Mouse (Mus musculus): ENCODE measurements around the gene Snrnp35.
"Not testable (repeated sequence)": the region's sequence is repeated elsewhere in the genome, so short reads cannot be mapped to it uniquely, and the experiment has no call there.

Gene Snrnp35

GRCm38 (mm10) chr5:124482966-124483654, at the start of gene Snrnp35:
Gene Snrnp35 (plus strand): TSS chr5:124483134.
- peak; percentile 72 for DNase-seq (ENCODE audit: low spot score)

- DNase-seq (ENCODE audit: low spot score) = no peak
Measured at GRCm38 (mm10) chr5:124438229-124438628, 44.7 kb upstream of the Snrnp35 start.

GRCm38 (mm10) chr5:124438746-124439145, 44.2 kb upstream of the Snrnp35 start:
- DNase-seq (ENCODE audit: low spot score) = no peak

GRCm38 (mm10) chr5:124439447-124440093, 43.4 kb upstream of the Snrnp35 start, which contains the start of gene Kmt5a:
Gene Kmt5a (plus strand): TSS chr5:124439930.
- peak; percentile 78 for DNase-seq (ENCODE audit: low spot score)

GRCm38 (mm10) chr5:124440094-124440701, 42.7 kb upstream of the Snrnp35 start:
- DNase-seq (ENCODE audit: low spot score) = no peak

- DNase-seq (ENCODE audit: low spot score) = no peak
Measured at GRCm38 (mm10) chr5:124442628-124443027, 40.3 kb upstream of the Snrnp35 start.

DNA sequence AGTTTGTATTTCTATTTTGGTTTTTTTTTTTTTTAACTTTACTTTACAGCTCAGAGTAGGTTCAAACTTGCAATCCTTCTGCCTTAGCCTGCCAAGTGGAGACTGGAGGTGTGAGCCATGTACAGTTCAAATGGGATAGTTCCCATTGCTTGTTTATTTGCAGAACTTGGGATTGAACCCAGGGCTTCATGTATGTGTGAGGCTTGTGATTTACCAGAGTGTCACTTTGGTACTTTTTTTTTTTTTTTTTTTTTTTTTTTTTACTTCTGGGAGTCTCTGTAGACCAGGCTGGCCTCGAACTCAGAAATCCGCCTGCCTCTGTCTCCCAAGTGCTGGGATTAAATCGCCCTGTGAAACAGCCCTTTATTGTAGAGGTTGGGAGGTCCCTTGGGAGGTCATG, 38.7 kb upstream of the Snrnp35 start:
- no peak for DNase-seq (ENCODE audit: low spot score)

DNA sequence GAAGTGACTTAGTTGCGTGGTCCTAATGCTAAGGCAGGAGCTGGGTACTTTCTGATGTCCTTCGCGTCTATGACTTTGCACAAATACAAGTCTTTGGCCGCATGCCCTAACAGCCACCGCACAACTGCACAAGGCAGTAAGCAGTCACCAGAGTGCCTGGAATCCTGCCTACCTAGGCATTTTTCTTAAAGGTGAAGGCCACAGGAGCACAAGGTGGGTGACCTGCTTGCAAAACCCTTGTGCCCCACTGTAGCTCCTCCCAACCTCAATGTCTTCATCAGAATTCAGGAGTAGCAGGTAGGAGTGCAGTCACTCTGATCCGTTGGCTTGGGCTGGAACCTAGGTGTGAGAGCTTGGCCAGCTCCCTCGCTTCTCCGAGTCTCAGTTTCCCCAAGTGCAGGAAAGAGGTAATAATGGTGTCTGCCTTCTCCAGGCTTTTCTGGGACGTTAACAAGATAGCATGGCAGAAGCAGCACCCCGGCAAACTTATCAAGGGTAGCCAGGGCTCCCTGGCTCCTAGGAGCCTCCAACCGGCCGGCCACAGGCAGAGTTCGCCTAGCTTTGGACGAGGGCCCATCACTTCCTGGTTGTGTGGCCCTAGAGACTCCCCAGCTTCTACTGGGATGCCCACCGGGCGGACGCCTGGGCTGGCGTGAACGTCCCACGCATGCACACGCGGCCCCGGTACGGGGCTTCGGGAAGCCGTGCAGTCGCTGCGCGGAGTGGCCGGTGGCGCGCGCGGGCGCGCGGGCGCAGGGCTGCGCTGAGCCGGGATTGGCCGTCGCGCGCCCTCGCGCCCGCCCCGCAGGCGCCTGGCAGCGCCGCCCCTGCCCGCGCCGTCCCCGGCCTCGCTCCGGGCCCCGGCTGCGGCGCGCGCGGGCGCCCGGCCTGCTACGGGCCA, 38.0 kb upstream of the Snrnp35 start:
- DNase-seq (ENCODE audit: low spot score) = no peak

DNA sequence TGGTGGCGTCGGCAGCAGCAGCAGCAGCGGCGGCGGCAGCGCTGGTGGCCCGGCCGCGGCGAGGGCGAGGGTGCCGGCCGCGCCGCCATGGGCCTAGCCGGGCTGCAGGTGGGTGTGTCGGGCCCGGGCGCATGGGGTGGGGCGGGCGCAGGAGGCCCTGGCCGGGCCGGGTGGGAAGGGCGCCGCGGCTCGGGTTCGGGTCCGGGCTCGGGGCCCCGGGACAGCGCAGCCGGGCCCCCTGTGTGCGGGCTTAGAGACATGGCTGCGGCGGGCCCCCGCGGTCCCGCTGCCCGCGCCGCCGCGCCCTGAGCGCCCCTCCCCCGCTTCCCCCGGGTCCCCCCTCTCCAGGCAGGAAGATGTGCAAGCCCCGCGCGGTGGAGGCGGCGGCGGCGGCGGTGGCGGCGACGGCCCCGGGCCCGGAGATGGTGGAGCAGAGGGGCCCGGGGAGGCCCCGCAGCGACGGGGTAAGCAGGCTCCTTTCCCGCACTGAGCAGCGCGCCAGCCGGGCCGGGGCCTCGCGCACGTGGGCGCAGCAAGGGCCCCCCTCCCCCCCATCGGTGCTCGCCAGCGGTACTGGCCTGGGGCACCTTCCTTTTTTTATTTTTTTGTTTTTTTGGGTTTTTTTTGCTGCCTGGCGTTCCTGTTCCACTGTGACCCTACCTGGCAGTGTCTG, 37.2 kb upstream of the Snrnp35 start:
- no peak for DNase-seq (ENCODE audit: low spot score)

GRCm38 (mm10) chr5:124446301-124446881, 36.5 kb upstream of the Snrnp35 start:
- DNase-seq (ENCODE audit: low spot score) = no peak

GRCm38 (mm10) chr5:124449494-124449893, 33.4 kb upstream of the Snrnp35 start:
- no peak for DNase-seq (ENCODE audit: low spot score)

DNA sequence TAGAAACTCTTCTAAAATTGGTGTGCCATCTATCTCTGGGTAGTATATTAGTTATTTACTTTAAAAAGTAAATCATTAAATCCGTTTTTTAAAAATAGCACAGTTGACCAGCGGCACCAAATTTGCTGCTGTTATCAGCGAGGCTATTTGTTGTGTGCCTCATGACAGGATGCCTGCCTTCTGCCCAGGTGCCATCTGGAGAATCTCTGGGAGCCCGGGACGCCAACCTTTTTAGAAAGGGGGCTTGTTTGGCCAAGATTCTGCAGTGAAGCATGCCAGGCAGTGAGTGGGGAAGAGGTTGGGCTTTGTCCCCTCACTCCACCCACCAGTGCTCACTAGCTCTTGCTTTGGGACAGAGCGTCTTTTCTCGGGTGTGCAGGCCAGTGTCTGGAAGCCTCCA, 32.9 kb upstream of the Snrnp35 start:
- no peak for DNase-seq (ENCODE audit: low spot score)

- no peak for DNase-seq (ENCODE audit: low spot score)
Measured at GRCm38 (mm10) chr5:124450641-124451340, 32.1 kb upstream of the Snrnp35 start.

DNA sequence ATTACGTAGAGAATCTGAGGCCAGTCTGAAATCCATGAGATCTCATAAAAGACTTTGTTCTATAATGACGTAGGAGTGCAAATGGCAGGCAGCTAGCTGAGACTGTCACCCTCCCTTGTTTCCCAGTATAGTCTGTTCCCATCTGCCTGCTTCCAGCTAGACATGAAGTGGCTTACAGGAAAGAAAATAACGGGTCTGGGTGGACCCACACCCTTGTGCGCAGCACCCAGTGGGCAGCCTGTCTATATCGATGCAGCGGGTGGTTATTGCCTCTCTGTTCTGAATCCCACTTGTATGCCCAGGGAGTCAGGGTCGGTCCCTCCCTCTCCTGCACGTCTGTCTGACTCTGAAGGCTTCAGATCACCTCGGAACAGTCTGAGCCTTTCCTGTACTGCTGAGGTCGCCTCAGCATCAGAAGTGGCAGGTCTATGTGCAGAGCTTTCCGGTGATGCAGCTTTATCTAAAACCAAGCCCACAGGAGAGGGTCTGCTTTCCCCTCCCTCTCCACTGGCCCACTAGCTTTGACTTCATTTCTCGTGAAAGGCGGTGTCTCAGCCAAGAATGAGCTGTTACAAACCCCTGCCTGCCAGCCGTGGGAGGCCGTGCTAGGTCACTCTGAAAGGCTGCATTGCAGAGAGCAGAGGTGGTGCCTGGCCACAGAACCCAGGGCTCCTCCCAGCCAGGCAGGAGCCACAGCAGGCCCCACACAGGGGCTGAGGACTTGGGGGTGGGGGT, 30.3 kb upstream of the Snrnp35 start:
- DNase-seq (ENCODE audit: low spot score) = no peak

DNA sequence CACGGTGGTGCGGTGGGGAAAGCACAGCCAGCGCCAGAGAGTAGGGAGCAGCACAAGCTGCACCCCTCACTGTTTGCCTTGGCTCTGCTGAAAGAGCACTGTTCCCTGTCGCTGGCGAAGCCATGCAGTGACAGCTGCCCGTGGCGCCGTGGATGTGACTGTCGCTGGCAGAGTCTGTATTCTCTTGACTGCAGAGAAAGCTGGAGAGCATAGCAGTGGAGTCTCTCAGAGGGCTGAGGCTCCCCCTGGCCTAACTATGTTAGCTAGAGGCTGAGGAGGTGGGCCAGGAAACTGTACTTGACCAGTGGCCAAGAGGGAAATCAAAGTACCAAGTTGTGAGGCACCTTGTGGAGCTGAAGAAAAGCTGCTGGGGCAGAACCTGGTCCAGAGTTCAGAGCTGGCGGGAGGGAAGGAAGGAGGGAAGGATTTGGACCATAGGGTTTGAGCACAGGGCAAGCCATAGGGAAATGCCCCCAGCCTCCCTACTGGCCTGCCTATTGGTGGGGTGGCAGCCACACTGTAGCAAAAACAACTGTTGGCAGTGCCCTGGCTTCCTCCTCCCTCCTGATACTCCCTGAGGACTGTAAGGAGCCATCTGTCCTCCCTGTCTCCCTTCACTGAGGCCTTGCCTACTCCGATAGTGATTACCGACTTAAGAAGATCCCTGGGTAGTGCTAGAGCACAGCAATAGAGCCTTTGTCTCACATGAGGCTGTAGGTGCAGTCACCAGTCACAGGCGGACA, 29.4 kb upstream of the Snrnp35 start:
- no peak for DNase-seq (ENCODE audit: low spot score)

DNA sequence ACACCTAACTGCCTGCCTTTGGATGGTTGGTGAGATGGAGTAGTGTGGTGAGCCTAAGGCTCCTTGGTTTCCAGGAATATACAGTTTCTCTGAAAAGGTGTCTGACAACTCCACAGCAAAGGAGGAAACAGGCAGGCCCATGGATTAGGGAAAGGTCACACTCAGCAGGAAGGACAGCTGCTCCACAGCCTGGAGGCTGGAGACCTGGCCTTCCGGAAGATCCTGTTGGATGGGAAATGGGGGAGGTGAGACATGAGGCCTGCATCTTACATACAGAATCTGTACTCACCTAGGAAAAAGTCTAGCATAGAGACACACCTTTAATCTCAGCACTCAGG, 28.9 kb upstream of the Snrnp35 start:
- no peak for DNase-seq (ENCODE audit: low spot score)

DNA sequence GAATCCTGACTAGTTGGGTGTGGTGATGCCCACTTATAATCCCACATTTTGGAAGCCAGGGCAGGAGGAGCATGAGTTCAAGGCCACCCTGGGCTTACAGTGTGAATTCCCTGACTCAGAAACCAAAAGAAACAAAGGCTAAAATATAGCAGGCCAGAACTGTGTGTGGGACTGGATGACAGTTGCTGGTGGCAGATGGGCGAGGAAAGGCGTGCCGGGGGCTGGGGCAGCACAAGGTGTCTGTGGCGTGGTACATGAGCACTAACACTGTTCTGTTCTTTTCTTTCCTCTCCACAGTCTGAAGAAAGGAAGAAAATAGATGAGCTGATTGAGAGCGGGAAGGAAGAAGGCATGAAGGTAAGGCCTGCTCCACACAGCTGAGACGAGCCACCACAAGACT, 26.2 kb upstream of the Snrnp35 start:
- DNase-seq (ENCODE audit: low spot score) = no peak

- DNase-seq (ENCODE audit: low spot score) = not testable (repeated sequence)
Measured at GRCm38 (mm10) chr5:124460922-124461321, 22.0 kb upstream of the Snrnp35 start.

DNA sequence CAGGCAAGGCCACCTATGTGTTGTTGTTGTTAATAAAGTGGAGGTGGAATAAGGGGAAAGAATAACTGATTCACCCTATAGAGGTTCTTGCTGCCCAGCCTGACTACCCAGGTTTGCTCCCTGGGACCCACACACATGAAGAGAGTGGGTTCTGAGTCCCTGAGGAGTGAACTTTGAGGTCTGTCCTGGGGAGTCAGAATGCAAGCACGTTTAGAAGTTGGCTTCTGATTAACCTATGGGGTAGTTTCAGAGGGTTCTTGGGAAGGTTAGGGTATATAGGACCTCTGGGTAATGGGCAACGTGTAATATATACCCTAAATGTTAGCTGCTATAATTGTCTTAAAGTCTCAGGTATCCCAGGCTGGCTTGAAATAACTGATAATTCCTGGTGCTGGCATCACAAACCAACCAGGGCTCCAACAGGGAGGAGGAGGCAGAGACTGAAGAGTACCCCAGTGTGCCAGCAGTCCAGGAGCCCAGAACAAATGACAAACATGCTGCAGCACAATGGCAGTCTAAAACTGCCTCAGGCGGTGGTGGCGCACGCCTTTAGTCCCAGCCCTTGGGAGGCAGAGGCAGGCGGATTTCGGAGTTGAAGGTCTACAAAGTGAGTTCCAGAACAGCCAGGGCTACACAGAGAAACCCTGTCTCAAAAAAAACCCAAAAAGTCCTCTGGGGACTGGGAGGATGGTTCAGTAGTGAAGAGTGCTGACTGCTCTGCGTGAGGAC, 20.5 kb upstream of the Snrnp35 start:
- DNase-seq (ENCODE audit: low spot score) = no peak

Data from urinary bladder, postnatal 10 days (tissue).